Mouse (Mus musculus) urinary bladder, postnatal 10 days (tissue): ENCODE results near the gene Gm4767.
"Not testable (repeated sequence)": the region's sequence is repeated elsewhere in the genome, so short reads cannot be mapped to it uniquely, and the experiment has no call there.

Experiments
- DNase-seq: peaks from one replicate; pipeline ENCODE4 v3.0.0; 2022; ENCODE audit warnings: low spot score

Gene Gm4767

GRCm38 (mm10) chr10:81811899-81812298 lies at the start of gene Gm4767:
Gene Gm4767, plus strand, starts transcription at chr10:81812186.
- DNase-seq, result not testable (repeated sequence)

GRCm38 (mm10) chr10:81770506-81771403 lies 41.2 kb upstream of the Gm4767 start, which contains the start of gene Gm3055:
Gene Gm3055, minus strand, starts transcription at chr10:81771161.
- DNase-seq, result not testable (repeated sequence)

GRCm38 (mm10) chr10:81771404-81771777 lies 40.6 kb upstream of the Gm4767 start:
- DNase-seq, result not testable (repeated sequence)

GRCm38 (mm10) chr10:81846219-81846618 lies 34.2 kb downstream of the Gm4767 start:
- not testable (repeated sequence) for DNase-seq

- DNase-seq, result not testable (repeated sequence)
Measured at GRCm38 (mm10) chr10:81863409-81864407, 51.7 kb downstream of the Gm4767 start, which contains the start of gene Gm32687. Gene Gm32687, plus strand, starts transcription at chr10:81863934.
